Mouse (Mus musculus): ENCODE measurements at regions not wholly inside any gene's neighbourhood (a gene's known extent, or its start where the extent isn't known, plus 50 kb on each side); places are given as distances from the start of the nearest gene placed in this dataset.
"Not testable (repeated sequence)": the region's sequence is repeated elsewhere in the genome, so short reads cannot be mapped to it uniquely, and the experiment has no call there.

DNA sequence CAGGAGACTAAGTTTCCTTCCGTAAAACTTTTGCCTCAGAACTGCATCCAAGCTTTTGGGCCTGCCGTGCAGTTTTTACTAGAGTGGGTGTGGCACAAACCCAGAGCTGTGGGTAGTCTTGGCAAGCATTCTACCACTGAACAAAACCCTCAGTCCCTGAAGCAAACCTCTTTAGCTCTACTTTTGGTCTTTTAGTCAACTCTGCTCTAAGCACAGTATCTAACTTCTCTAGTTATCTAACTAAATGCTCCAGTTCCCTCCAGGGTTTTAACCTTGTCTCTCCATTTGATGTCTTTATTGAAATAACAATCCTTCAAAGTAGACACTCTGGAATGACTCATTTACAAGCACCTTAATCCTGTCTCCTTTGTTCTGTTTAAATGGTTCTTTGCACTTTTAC lies 361.0 kb downstream of the Trib2 start:
- no peak for DNase-seq (ENCODE audit: low spot score)
- Histone ChIP-seq H3K4me1 (no peaks in the 10 kb centered on the region), H3K27me3 (ENCODE audit: insufficient read depth, poor library complexity, severe bottlenecking) (no peaks in the 10 kb centered on the region), H3K36me3 (no peaks in the 10 kb centered on the region), H3K9me3 (no peaks in the 10 kb centered on the region), H3K27ac (no peak overlapping the region), H3K4me3 (no peak overlapping the region)
- whole genome bisulfite sequencing: 84% methylated on average over 2 of the region's 2 CpGs

DNA sequence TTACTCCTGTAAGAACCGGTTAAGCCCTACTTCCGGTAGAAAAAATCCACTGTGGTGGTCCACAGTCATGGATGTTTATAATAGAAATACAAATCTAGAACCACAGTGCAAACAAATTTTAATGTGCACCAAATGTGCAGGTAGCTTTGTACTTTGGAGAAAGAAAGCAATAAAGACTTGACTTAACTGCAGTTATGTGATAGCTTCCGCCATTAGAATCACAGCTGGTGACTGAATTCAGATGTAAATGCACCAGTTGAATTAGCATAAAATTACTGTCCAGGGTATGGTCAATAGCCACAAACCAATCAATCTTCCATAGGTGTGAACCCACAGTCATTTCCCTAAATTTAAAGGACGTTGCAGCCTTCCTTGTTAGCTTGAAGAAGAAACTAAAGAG lies 367.2 kb downstream of the Trib2 start:
- Histone ChIP-seq H3K36me3 (no peaks in the 10 kb centered on the region), H3K9me3 (no peaks in the 10 kb centered on the region), H3K27ac (no peak overlapping the region), H3K4me3 (no peak overlapping the region), H3K4me1 (no peaks in the 10 kb centered on the region), H3K27me3 (ENCODE audit: insufficient read depth, poor library complexity, severe bottlenecking) (no peaks in the 10 kb centered on the region)
- no peak for DNase-seq (ENCODE audit: low spot score)
- WGBS: 84% methylated on average over 4 of the region's 4 CpGs

DNA sequence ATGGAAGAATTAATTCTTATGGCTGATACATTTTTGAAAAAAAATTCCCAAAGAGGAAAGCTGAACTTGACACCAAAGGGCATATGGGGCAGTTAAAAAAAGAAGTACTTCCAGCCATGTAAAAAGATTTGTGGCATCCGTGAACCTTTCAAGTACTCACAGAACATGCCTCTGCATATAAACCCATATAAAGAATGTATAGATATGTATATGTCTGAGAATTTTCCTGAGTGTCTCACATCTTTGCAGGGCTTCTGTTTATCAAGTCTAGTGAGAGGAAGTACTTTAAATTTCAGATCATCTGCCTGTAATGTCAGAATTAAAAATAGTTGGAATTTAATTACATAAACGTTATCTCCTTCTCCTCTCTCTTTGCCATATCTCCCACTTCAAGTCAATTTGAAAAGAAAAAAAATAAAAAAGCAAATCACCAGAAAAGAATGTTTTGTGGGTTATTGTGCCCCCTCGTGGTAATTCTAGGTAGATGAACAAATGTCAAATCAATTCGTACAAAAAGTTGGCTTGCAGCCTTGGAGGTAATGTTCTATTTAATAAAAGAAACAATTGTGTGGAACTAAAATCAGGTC lies 400.4 kb downstream of the Trib2 start:
- DNase-seq (ENCODE audit: low spot score): no peak
- 27% methylated on average over 4 of the region's 4 CpGs for WGBS

DNA sequence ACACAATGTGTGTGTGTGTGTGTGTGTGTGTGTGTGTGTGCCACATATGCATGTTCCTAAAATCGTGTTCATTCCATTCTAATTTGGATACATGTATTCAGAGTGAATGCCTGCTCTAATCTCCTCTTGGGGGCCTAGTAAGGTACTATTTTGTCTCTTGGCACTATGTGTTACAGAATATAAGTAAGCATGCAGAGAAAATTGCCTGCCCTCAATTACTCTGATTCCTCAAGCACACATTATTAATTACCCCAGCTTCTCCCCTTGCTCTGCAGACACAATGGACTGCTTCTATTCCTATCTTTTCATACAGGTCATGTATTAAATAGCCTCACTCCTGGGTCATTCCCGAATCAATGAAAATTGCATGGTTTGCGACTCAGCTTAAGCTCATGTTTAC lies 406.3 kb downstream of the Trib2 start:
- no peaks in the 10 kb centered on the region for H3K4me1 ChIP-seq
- DNase-seq (ENCODE audit: low spot score): no peak
- no peaks in the 10 kb centered on the region for H3K9me3 ChIP-seq
- no peaks in the 10 kb centered on the region for H3K27me3 ChIP-seq (ENCODE audit: insufficient read depth, poor library complexity, severe bottlenecking)
- H3K36me3 ChIP-seq: no peaks in the 10 kb centered on the region
- no peak overlapping the region for H3K27ac ChIP-seq
- 81% methylated on average over 3 of the region's 3 CpGs for WGBS
- no peak overlapping the region for H3K4me3 ChIP-seq

More for the DNA sequence above, 400.4 kb downstream of the Trib2 start:
- Histone ChIP-seq H3K27me3 (ENCODE audit: insufficient read depth, poor library complexity, severe bottlenecking) (no peaks in the 10 kb centered on the region), H3K4me3 (no peak overlapping the region), H3K27ac (no peak overlapping the region), H3K4me1 (no peaks in the 10 kb centered on the region), H3K36me3 (no peaks in the 10 kb centered on the region), H3K9me3 (no peaks in the 10 kb centered on the region)

DNA sequence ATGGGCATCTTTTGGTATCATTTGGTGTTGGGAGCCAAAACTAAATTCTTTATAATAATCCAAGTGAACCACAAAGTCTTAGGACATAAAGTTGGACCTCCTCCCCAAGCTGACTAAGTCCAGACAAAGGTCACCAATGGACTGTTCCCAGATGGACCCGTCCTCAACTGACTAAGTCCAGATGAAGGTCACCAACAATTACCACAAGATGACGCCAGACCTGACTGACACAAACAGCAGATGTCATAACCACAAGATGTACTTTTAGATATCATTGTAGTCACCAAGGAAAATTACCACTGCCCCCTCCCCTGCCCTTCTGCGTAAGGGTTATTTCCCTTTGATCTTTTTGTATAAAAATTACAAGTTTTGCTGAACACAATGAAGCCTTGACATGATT lies 409.1 kb downstream of the Trib2 start:
- not testable (repeated sequence) for H3K4me3 ChIP-seq; H3K27me3 ChIP-seq (ENCODE audit: insufficient read depth, poor library complexity, severe bottlenecking); H3K27ac ChIP-seq; H3K4me1 ChIP-seq; DNase-seq (ENCODE audit: low spot score); H3K36me3 ChIP-seq; H3K9me3 ChIP-seq
- WGBS: 76% methylated on average over 3 of the region's 3 CpGs

DNA sequence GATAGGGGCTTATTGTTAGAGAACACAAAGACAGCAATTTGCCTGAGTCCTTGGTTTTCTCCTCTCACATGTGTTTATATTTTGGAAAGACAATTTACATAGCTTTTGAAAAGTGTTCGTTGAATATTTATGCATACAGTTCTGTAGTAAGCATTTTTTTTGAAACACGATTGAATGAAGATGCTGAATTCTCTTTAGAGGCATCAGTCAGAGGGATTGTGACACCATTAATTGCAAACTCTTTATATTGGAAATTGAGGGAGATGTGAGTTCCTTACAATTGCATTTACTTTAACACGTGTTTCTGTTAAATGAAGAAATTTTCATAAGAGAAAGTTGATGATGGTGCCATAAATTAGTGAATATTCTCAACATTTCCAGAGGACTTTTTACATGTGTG lies 424.1 kb downstream of the Trib2 start:
- DNase-seq (ENCODE audit: low spot score): no peak
- Histone ChIP-seq H3K36me3 (no peaks in the 10 kb centered on the region), H3K27me3 (ENCODE audit: insufficient read depth, poor library complexity, severe bottlenecking) (no peaks in the 10 kb centered on the region), H3K4me1 (no peaks in the 10 kb centered on the region), H3K27ac (no peak overlapping the region), H3K9me3 (no peaks in the 10 kb centered on the region), H3K4me3 (no peak overlapping the region)
- WGBS: 72% methylated on average over 3 of the region's 3 CpGs

DNA sequence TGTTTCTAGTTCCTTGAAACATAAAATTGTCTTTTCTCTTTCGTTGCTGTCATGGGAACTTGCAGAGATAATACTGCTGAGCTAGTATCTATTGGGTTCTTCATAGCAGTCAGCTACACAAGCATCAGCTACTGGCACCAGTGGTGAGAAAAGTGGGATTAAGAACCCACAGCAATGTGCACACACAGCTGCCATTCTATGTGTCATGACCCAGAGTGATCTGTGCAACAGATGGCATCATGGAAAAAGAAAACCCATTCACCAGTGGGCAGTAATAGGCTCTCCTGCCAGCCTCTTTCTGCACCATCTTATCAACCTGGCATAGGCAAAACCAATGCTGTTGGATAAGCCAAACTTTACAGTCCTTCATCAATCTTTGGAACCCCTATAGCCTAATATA lies 428.1 kb downstream of the Trib2 start:
- Histone ChIP-seq H3K36me3 (no peaks in the 10 kb centered on the region), H3K27me3 (ENCODE audit: insufficient read depth, poor library complexity, severe bottlenecking) (no peaks in the 10 kb centered on the region), H3K4me1 (no peaks in the 10 kb centered on the region), H3K9me3 (no peaks in the 10 kb centered on the region), H3K27ac (no peak overlapping the region), H3K4me3 (no peak overlapping the region)
- WGBS: 81% methylated on average over 1 of the region's 1 CpGs
- DNase-seq (ENCODE audit: low spot score): no peak

DNA sequence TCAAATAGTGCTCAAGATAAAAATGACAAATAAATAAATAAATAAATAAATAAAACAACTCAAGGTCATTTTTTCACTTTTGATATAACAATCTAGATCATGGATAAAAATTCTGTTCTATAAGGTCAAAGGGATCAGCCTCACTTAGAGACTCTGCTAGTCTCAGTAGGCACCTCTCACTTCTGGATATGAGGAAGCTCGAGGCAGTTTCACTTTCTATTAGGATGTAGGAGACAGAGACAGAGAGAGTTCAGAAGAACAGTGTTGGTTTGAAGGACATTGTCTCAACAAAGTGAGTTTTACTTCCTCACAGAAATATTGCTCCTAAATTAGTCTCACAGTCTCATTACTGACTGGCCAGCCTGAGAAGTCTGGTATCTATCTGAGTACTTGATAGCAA lies 458.9 kb downstream of the Trib2 start:
- no peaks in the 10 kb centered on the region for H3K9me3 ChIP-seq
- H3K27ac ChIP-seq: no peak overlapping the region
- H3K4me1 ChIP-seq: no peaks in the 10 kb centered on the region
- DNase-seq (ENCODE audit: low spot score): no peak
- WGBS: 85% methylated on average over 1 of the region's 1 CpGs
- H3K4me3 ChIP-seq: no peak overlapping the region
- H3K36me3 ChIP-seq: no peaks in the 10 kb centered on the region
- H3K27me3 ChIP-seq (ENCODE audit: insufficient read depth, poor library complexity, severe bottlenecking): no peaks in the 10 kb centered on the region

DNA sequence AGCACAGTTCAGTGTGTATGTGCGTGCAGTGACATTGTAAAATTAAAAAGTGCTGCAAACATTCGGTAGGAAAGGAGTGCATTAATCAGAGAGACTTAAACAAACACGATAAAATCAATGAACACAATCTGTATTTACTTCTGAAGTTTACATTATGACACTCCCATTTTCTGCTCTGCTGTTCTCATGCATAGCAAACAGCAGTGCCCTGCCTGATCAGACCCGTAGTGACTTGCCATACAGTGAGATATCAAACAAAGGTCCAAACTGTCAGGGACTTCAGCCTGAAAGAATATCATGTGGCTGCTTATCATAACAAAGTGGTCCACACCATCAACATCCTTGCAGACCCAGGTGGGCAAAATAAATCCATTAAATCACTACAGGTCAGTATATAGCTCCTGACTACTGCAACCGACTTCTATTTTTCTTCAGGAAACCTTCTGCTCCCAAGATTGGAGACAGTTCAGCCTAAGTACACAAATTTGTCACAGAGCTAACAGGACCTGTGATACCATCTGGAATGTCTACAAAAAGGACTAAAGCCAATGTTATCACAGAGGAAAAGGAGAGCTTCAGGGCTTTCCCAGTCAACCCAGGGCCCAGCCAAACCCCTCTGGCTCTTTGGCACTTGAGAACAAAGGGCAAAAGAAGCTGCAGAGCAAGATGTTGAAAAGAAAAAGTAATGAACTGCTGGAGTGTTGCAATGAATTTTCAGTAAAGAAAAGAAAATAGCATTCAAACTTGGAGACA lies 495.8 kb downstream of the Trib2 start:
- H3K9me3 ChIP-seq: no peaks in the 10 kb centered on the region
- no peaks in the 10 kb centered on the region for H3K4me1 ChIP-seq
- H3K4me3 ChIP-seq: no peak overlapping the region
- H3K27ac ChIP-seq: no peak overlapping the region
- WGBS: 69% methylated on average over 5 of the region's 5 CpGs
- H3K27me3 ChIP-seq (ENCODE audit: insufficient read depth, poor library complexity, severe bottlenecking): no peaks in the 10 kb centered on the region
- H3K36me3 ChIP-seq: no peaks in the 10 kb centered on the region
- DNase-seq (ENCODE audit: low spot score): no peak

DNA sequence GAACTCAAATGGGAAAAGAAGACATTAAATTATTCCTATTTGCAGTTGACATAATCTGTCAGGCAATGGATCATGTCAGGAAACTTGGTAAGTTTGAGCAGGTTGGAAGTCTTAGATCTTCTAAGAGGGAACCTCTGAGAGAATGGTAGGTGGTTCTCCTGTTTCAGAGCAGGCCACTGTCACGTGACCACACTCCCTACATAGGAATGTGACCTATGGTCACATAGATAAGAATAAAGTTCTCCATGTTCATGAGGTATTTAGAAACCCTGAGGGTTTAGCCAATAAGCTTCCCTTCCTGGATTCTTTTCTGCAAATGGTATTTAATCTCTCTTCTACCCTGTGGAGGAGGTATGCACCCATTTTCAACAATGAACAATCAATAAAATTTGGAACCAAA lies 497.1 kb downstream of the Trib2 start:
- no peaks in the 10 kb centered on the region for H3K9me3 ChIP-seq
- WGBS: 63% methylated on average over 1 of the region's 1 CpGs
- H3K27me3 ChIP-seq (ENCODE audit: insufficient read depth, poor library complexity, severe bottlenecking): no peaks in the 10 kb centered on the region
- H3K4me1 ChIP-seq: no peaks in the 10 kb centered on the region
- no peak overlapping the region for H3K27ac ChIP-seq
- DNase-seq (ENCODE audit: low spot score): no peak
- no peaks in the 10 kb centered on the region for H3K36me3 ChIP-seq
- H3K4me3 ChIP-seq: no peak overlapping the region

DNA sequence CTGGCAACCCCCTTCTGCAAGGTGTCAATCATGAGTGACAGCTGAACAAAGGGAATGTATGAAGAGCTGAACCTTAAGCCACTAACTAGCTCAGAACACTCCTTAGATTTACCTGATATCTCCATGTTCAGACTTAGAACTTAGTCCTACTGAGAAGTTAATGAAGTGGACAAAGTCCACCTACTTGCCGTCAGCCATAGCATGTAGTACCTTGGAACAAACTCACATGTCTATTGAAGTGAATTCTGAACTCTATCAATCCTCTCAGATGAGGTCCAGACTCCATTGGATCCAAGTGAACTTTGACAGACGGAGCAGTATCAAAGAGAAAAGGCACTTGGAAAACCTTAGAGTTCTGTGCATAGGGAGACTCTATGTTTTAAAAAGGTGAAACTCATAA lies 521.8 kb downstream of the Trib2 start:
- no peak overlapping the region for H3K27ac ChIP-seq
- no peaks in the 10 kb centered on the region for H3K27me3 ChIP-seq (ENCODE audit: insufficient read depth, poor library complexity, severe bottlenecking)
- no peak for DNase-seq (ENCODE audit: low spot score)
- no peaks in the 10 kb centered on the region for H3K9me3 ChIP-seq
- H3K4me3 ChIP-seq: no peak overlapping the region
- H3K36me3 ChIP-seq: no peaks in the 10 kb centered on the region
- no peaks in the 10 kb centered on the region for H3K4me1 ChIP-seq
- 81% methylated on average over 2 of the region's 2 CpGs for WGBS

DNA sequence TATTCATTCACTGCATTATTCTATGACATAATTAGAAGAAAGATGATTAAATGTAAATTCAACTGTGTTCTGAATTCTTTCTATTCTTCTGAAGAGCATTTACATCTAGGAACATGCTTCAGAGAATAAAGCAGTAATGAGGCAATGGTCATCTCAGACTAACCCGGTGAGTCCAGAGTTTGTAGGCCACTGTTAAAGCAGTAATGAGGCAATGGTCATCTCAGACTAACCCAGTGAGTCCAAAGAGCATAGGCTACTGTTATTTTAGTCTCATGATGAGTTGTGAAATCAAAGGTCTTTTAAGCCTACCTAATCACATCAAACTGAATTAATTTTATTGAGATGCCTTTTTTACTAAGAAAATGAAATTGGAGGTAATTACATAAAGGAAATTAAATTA lies 554.6 kb downstream of the Trib2 start:
- Histone ChIP-seq H3K4me3 (no peak overlapping the region), H3K27ac (no peak overlapping the region), H3K9me3 (no peaks in the 10 kb centered on the region), H3K27me3 (ENCODE audit: insufficient read depth, poor library complexity, severe bottlenecking) (no peaks in the 10 kb centered on the region), H3K4me1 (no peaks in the 10 kb centered on the region), H3K36me3 (no peaks in the 10 kb centered on the region)
- 83% methylated on average over 1 of the region's 1 CpGs for WGBS
- DNase-seq (ENCODE audit: low spot score): no peak

DNA sequence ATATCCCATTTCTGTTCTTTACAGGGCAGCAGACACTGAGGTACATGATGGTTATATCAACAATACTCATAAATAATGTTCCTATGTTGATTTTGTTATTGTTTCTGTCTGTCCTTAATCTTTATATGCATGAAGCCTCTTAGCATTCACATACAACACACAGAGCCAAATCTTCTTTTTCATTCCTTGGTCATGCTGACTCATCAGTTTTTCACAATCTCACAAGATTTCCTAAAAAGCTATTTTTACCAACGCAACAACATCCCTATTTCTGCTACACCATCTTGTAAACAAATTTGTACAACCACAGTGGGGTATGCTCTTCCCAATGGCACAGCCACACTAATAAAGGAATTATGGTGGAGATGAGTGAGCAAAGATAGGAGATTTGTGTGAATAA lies 555.1 kb downstream of the Trib2 start:
- Histone ChIP-seq H3K27ac (no peak overlapping the region), H3K27me3 (ENCODE audit: insufficient read depth, poor library complexity, severe bottlenecking) (no peaks in the 10 kb centered on the region), H3K9me3 (no peaks in the 10 kb centered on the region), H3K4me1 (no peaks in the 10 kb centered on the region), H3K36me3 (no peaks in the 10 kb centered on the region), H3K4me3 (no peak overlapping the region)
- WGBS: 78% methylated on average over 1 of the region's 1 CpGs
- DNase-seq (ENCODE audit: low spot score): no peak

DNA sequence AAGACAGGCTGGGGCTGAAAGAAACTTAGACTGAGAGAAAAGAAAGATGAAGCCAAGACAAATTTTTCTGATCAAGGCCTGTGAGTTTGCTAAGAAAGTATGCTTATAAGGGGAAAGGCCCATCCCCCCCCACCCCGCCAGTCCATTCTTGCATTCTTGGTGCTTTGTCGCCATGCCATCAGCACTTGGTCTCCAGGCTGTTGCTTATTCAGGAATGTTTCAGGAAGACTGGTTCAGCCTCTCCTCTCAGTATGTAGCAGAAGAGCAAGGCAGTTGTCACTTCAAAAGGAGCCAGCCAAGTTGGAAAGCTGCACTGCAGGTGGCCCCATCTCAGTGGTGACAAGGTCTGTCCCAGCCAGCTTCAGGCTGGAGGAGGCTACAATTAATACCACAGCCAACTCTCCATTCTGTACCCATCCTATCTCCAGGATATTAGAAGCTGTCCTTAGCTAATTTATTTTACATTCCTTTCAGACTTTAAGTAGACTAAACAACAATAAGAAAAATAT lies 555.8 kb downstream of the Trib2 start:
- no peak overlapping the region for H3K27ac ChIP-seq
- no peaks in the 10 kb centered on the region for H3K27me3 ChIP-seq (ENCODE audit: insufficient read depth, poor library complexity, severe bottlenecking)
- 64% methylated on average over 2 of the region's 2 CpGs for WGBS
- H3K36me3 ChIP-seq: no peaks in the 10 kb centered on the region
- no peaks in the 10 kb centered on the region for H3K4me1 ChIP-seq
- H3K4me3 ChIP-seq: no peak overlapping the region
- no peaks in the 10 kb centered on the region for H3K9me3 ChIP-seq
- DNase-seq (ENCODE audit: low spot score): no peak

Measured in heart, embryonic 10.5 days (tissue).